35 mouse cellular contexts compared by ENCODE assay signal in the genomic region with DNA sequence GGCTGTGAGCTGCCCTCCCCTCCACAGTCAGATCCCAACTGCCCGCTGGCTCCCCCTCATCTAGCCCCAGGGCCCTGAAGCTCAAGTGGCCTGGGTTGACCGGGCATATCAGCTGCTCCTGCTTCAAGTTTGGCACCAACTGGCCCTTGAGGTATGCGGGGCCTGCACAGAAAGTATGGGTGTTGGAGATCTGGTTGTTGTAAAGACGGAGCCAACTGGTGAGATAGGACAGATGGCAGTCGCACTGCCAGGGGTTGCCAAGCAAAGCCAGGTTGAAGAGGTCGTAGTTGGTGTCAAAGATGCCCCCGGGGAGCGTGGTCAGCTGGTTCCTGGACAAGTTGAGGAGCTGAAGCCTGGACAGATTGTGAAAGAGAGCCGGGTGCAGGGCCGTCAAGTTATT. TPM values are rescaled to one million over a fixed set of nuclear protein-coding genes. Genes with fewer than 3 reads are reported as not detected.
DNase-seq lines count a peak whose midpoint lies in the region; ATAC-seq and TF ChIP-seq lines count a peak whose summit lies in the region.
"Had no signal": no experiment of that assay in that cellular context is flagged by ENCODE, and none has a peak within 500 bp of the region (broad histone marks: within the 10 kb centered on the region; RNA-seq: fewer than 3 reads in every experiment).

No protein-coding gene starts in this region.

- peaks cover 11% of the 10 kb centered on the region for H3K4me1 ChIP-seq in heart, embryonic 12.5 days (replicated peaks)
- peaks cover 63% of the 10 kb centered on the region for H3K4me1 ChIP-seq in liver, adult 2 months (ENCODE audit: control insufficient read depth, insufficient read depth, low read length)
- H3K4me1 ChIP-seq in liver, postnatal 0 days (ENCODE audit: insufficient read depth): peaks cover 9% of the 10 kb centered on the region
- H3K4me1 ChIP-seq in heart, postnatal 0 days (ENCODE audit: control insufficient read depth, insufficient read depth): no peaks in the 10 kb centered on the region; the same call in 1 of the 2 replicates
- H3K4me1 ChIP-seq: kidney, embryonic 15.5 days; lung, embryonic 15.5 days had no signal

- no peak for TF ChIP-seq CTCF in liver, adult 2 months (IDR thresholded peaks at IDR 0.05; ENCODE audit: low read depth, low read length)
- TF ChIP-seq CTCF in liver, postnatal 0 days (IDR thresholded peaks at IDR 0.05; ENCODE audit: low read depth): no peak
- TF ChIP-seq CTCF in heart, postnatal 0 days (IDR thresholded peaks at IDR 0.05; ENCODE audit: low read depth): no peak

- TF ChIP-seq EP300 in liver, postnatal 0 days (IDR thresholded peaks at IDR 0.05; ENCODE audit: low read depth): no peak
- no peak; the same call in 1 of the 2 replicates for TF ChIP-seq EP300 in heart, postnatal 0 days (IDR thresholded peaks at IDR 0.05; ENCODE audit: low read depth)

- no peaks in the 10 kb centered on the region for H3K9me3 ChIP-seq in heart, embryonic 12.5 days (replicated peaks)
- H3K9me3 ChIP-seq in liver, postnatal 0 days (ENCODE audit: low read length): no peaks in the 10 kb centered on the region
- H3K9me3 ChIP-seq in heart, postnatal 0 days (replicated peaks; ENCODE audit: control insufficient read depth, low read length): no peaks in the 10 kb centered on the region
- H3K9me3 ChIP-seq: embryonic facial prominence, embryonic 13.5 days; kidney, embryonic 15.5 days; liver, embryonic 15.5 days; lung, embryonic 15.5 days had no signal

- no peak overlapping the region for H3K27ac ChIP-seq in heart, embryonic 12.5 days (ENCODE audit: poor library complexity, severe bottlenecking)
- peak overlapping the region; percentile 85 for H3K27ac ChIP-seq in liver, adult 2 months (replicated peaks; ENCODE audit: insufficient read depth, low read depth, low read length)
- no peak overlapping the region for H3K27ac ChIP-seq in liver, postnatal 0 days (ENCODE audit: low read depth)
- H3K27ac ChIP-seq in heart, postnatal 0 days (ENCODE audit: low read depth): peak overlapping the region; percentile 54
- H3K27ac ChIP-seq: embryonic facial prominence, embryonic 13.5 days; kidney, embryonic 15.5 days; liver, embryonic 15.5 days; lung, embryonic 15.5 days had no signal

- no peak for TF ChIP-seq POLR2A in liver, adult 2 months (IDR thresholded peaks at IDR 0.05; ENCODE audit: extremely low read depth, insufficient read depth, low read length)

- H3K36me3 ChIP-seq in heart, embryonic 12.5 days: no peaks in the 10 kb centered on the region
- no peaks in the 10 kb centered on the region for H3K36me3 ChIP-seq in liver, adult 2 months (ENCODE audit: control insufficient read depth, insufficient read depth, low read length)
- no peaks in the 10 kb centered on the region for H3K36me3 ChIP-seq in liver, postnatal 0 days (replicated peaks; ENCODE audit: insufficient read depth, low read length)
- no peaks in the 10 kb centered on the region for H3K36me3 ChIP-seq in heart, postnatal 0 days (replicated peaks; ENCODE audit: control insufficient read depth, insufficient read depth, low read length)
- H3K36me3 ChIP-seq: embryonic facial prominence, embryonic 13.5 days; kidney, embryonic 15.5 days; liver, embryonic 15.5 days; lung, embryonic 15.5 days had no signal

- WGBS in heart, embryonic 12.5 days: 67% methylated on average over 10 of the region's 10 CpGs
- WGBS in liver, adult 2 months: 23% methylated on average over 10 of the region's 10 CpGs
- WGBS in liver, postnatal 0 days (ENCODE audit: insufficient replicate concordance): 71% methylated on average over 10 of the region's 10 CpGs
- 37% methylated on average over 10 of the region's 10 CpGs for WGBS in heart, postnatal 0 days

- peaks cover 9% of the 10 kb centered on the region; the same call in 1 of the 2 replicates for H3K27me3 ChIP-seq in heart, embryonic 12.5 days (replicated peaks)
- H3K27me3 ChIP-seq in liver, adult 2 months (ENCODE audit: control insufficient read depth, insufficient read depth, low read length): no peaks in the 10 kb centered on the region
- no peaks in the 10 kb centered on the region for H3K27me3 ChIP-seq in liver, postnatal 0 days (ENCODE audit: insufficient read depth, low read length)
- H3K27me3 ChIP-seq in heart, postnatal 0 days (ENCODE audit: control insufficient read depth, insufficient read depth, low read length): 0 out of 2 replicates have a peak, but pooled peaks cover 2% of the 10 kb centered on the region
- H3K27me3 ChIP-seq: embryonic facial prominence, embryonic 13.5 days; liver, embryonic 15.5 days; lung, embryonic 15.5 days had no signal

- no peak for ATAC-seq in heart, embryonic 12.5 days (ENCODE audit: insufficient number of reproducible peaks, low FRiP score)
- no peak for ATAC-seq in liver, postnatal 0 days
- peak; percentile 87 for ATAC-seq in heart, postnatal 0 days (ENCODE audit: insufficient read depth, low read depth)
- ATAC-seq in frontal cortex, adult (ENCODE audit: low TSS enrichment): no peak
- ATAC-seq: CD4-positive, CD25-positive, alpha-beta regulatory T cell, adult 4 months; forebrain, embryonic 16.5 days; hindbrain, embryonic 16.5 days; midbrain, embryonic 16.5 days had no signal

- peak; percentile 98 for DNase-seq in heart, adult 11 months
- DNase-seq in liver, adult 2 months (ENCODE audit: extremely low read depth, low read depth, low spot score): peak; percentile 83
- no peak for DNase-seq in liver, postnatal 0 days
- DNase-seq in heart, postnatal 0 days (ENCODE audit: low spot score): peak; percentile 62
- DNase-seq in gastrocnemius, postnatal 36 days: no peak
- DNase-seq: cerebellum, adult 9-10 months; cerebellum, postnatal 36 days; embryo, embryonic 11 days; gastrocnemius, postnatal 10 days; liver; right cerebral cortex, adult 18-20 months; thymus, adult 2 months; thymus, postnatal 36 days had no signal

- no peak overlapping the region for H3K9ac ChIP-seq in heart, embryonic 12.5 days
- peak overlapping the region; percentile 56 for H3K9ac ChIP-seq in liver, adult 2 months (ENCODE audit: low read depth, low read length)
- no peak overlapping the region for H3K9ac ChIP-seq in liver, postnatal 0 days (replicated peaks)
- no peak overlapping the region for H3K9ac ChIP-seq in heart, postnatal 0 days (replicated peaks; ENCODE audit: low read depth, low read length)
- H3K9ac ChIP-seq: embryonic facial prominence, embryonic 13.5 days; kidney, embryonic 15.5 days; liver, embryonic 15.5 days; lung, embryonic 15.5 days had no signal

- intact Hi-C loops in gastrocnemius, postnatal 36 days (cut with DNase I): no loop called here

- H3K4me2 ChIP-seq in heart, embryonic 12.5 days: no peak overlapping the region
- H3K4me2 ChIP-seq in liver, postnatal 0 days (ENCODE audit: low read depth, low read length): no peak overlapping the region
- H3K4me2 ChIP-seq in heart, postnatal 0 days (ENCODE audit: low read depth, low read length): no peak overlapping the region
- H3K4me2 ChIP-seq: embryonic facial prominence, embryonic 13.5 days; kidney, embryonic 15.5 days; liver, embryonic 15.5 days; lung, embryonic 15.5 days; midbrain, embryonic 11.5 days had no signal

- no peak overlapping the region for H3K4me3 ChIP-seq in heart, embryonic 12.5 days
- peak overlapping the region; percentile 12; the same call in 1 of the 2 replicates for H3K4me3 ChIP-seq in liver, adult 2 months (ENCODE audit: insufficient read depth, low read depth, low read length)
- H3K4me3 ChIP-seq in liver, postnatal 0 days (ENCODE audit: low read depth, low read length): no peak overlapping the region
- H3K4me3 ChIP-seq in heart, postnatal 0 days (ENCODE audit: low read depth, low read length): no peak overlapping the region
- H3K4me3 ChIP-seq: embryonic facial prominence, embryonic 13.5 days; kidney, embryonic 15.5 days; liver, embryonic 15.5 days; lung, embryonic 15.5 days had no signal

- H3K79me2 ChIP-seq in liver, adult 2 months (ENCODE audit: control insufficient read depth, insufficient read depth, low read length): peaks cover 10% of the 10 kb centered on the region; the same call in 1 of the 2 replicates

RNA-seq across cellular contexts. Expression of gene Cpn2, which starts 7.9 kb away (rescaled TPM):
- not detected in 2 replicates for polyA plus RNA-seq in heart, embryonic 12.5 days (2016; fragmentation: Nextera tagmentation; extraction: Ambion mirVana)
- 137 and 158 TPM in 2 replicates for total RNA-seq in liver, adult 2 months (2014; rRNA removed)
- 263 and 285 TPM in 2 replicates for polyA plus RNA-seq in liver, adult 2 months (2012; rRNA removed)
- 10.9 and 12.0 TPM in 2 replicates for polyA plus RNA-seq in liver, postnatal 0 days (2015; fragmentation: Nextera tagmentation; extraction: Ambion mirVana)
- total RNA-seq in heart, postnatal 0 days (2014; rRNA removed; ENCODE audit: low replicate concordance): 1.2 TPM in 1 of 2 replicates, not detected in the other
- 0.10 and 0.19 TPM in 2 replicates for polyA plus RNA-seq in heart, postnatal 0 days (2015; fragmentation: Nextera tagmentation; extraction: Ambion mirVana)
- not detected for total RNA-seq in gastrocnemius, postnatal 36 days (2021)
- total RNA-seq: granulocyte monocyte progenitor cell, adult 5-6 weeks; hematopoietic stem cell, adult 5-6 weeks; layer of hippocampus, adult 18-20 months; layer of hippocampus, postnatal 10 days; left cerebral cortex, adult 18-20 months; left cerebral cortex, postnatal 14 days; megakaryocyte progenitor cell, adult 5-6 weeks had no signal
- polyA plus RNA-seq: CD4-positive, CD25-positive, alpha-beta regulatory T cell, adult 4 months; embryonic facial prominence, embryonic 13.5 days; forebrain, embryonic 11.5 days; forebrain, embryonic 16.5 days; hindbrain, embryonic 16.5 days; limb, embryonic 11.5 days; lung, embryonic 15.5 days; midbrain, embryonic 11.5 days; midbrain, embryonic 16.5 days; neural tube, embryonic 11.5 days had no signal

RNA-seq across cellular contexts. Expression of gene Lrrc15, which starts 23.6 kb away (rescaled TPM):
- 0.46 and 0.81 TPM in 2 replicates for polyA plus RNA-seq in heart, embryonic 12.5 days (2016; fragmentation: Nextera tagmentation; extraction: Ambion mirVana)
- total RNA-seq in liver, adult 2 months (2014; rRNA removed): 0.07 TPM in 1 of 2 replicates, not detected in the other
- polyA plus RNA-seq in liver, adult 2 months (2012; rRNA removed): 0.02 TPM in 1 of 2 replicates, not detected in the other
- polyA plus RNA-seq in liver, postnatal 0 days (2015; fragmentation: Nextera tagmentation; extraction: Ambion mirVana): 0.11 TPM in 2 replicates
- total RNA-seq in heart, postnatal 0 days (2014; rRNA removed; ENCODE audit: low replicate concordance): 0.04 TPM in 1 of 2 replicates, not detected in the other
- 0.38 and 0.53 TPM in 2 replicates for polyA plus RNA-seq in heart, postnatal 0 days (2015; fragmentation: Nextera tagmentation; extraction: Ambion mirVana)
- total RNA-seq in gastrocnemius, postnatal 36 days (2021): under 1 TPM; 0.10 to 0.17 TPM
- total RNA-seq: granulocyte monocyte progenitor cell, adult 5-6 weeks; hematopoietic stem cell, adult 5-6 weeks; left cerebral cortex, adult 18-20 months; megakaryocyte progenitor cell, adult 5-6 weeks; neutrophil, adult 5-6 weeks had no signal
- polyA plus RNA-seq: CD4-positive, CD25-positive, alpha-beta regulatory T cell, adult 4 months had no signal

RNA-seq across cellular contexts. Expression of gene Gp5, which starts 51.1 kb away (rescaled TPM):
- polyA plus RNA-seq in heart, embryonic 12.5 days (2016; fragmentation: Nextera tagmentation; extraction: Ambion mirVana): 2.7 and 4.8 TPM in 2 replicates
- total RNA-seq in liver, adult 2 months (2014; rRNA removed): 0.28 and 0.34 TPM in 2 replicates
- polyA plus RNA-seq in liver, adult 2 months (2012; rRNA removed): 0.17 and 0.20 TPM in 2 replicates
- 17.5 and 17.7 TPM in 2 replicates for polyA plus RNA-seq in liver, postnatal 0 days (2015; fragmentation: Nextera tagmentation; extraction: Ambion mirVana)
- total RNA-seq in heart, postnatal 0 days (2014; rRNA removed; ENCODE audit: low replicate concordance): 0.53 TPM in 1 of 2 replicates, not detected in the other
- 0.19 and 0.36 TPM in 2 replicates for polyA plus RNA-seq in heart, postnatal 0 days (2015; fragmentation: Nextera tagmentation; extraction: Ambion mirVana)
- not detected for total RNA-seq in gastrocnemius, postnatal 36 days (2021)
- polyA plus RNA-seq: CD4-positive, CD25-positive, alpha-beta regulatory T cell, adult 4 months had no signal

Comparison
In these comparisons a context has a peak if more than half of its experiments do, and no peak if none do; other contexts are left out.
1. DNase-seq: peak in heart, adult 11 months (single experiment), liver, adult 2 months (single experiment) and heart, postnatal 0 days (single experiment); none in liver, postnatal 0 days (single experiment) and gastrocnemius, postnatal 36 days (0 of 2).
2. H3K27ac ChIP-seq: peak in liver, adult 2 months (single experiment) and heart, postnatal 0 days (single experiment); none in heart, embryonic 12.5 days (single experiment) and liver, postnatal 0 days (single experiment).
3. RNA of gene Cpn2, which starts 7.9 kb away (polyA plus RNA-seq): 263 to 285 TPM in liver, adult 2 months; 10.9 to 12.0 TPM in liver, postnatal 0 days, 0.10 to 0.19 TPM in heart, postnatal 0 days and not detected in heart, embryonic 12.5 days; every median in the first group is over 10 times any median in the second.